Mouse (Mus musculus) liver, embryonic 12.5 days (tissue): ENCODE results near the gene Cyp46a1. TPM values are rescaled to one million over a fixed set of nuclear protein-coding genes. Genes with fewer than 3 reads are reported as not detected.

Experiments
- ATAC-seq: fragments of 200-750 bp; cut with Nextera tagmentation; 2 replicates; pipeline ENCODE4 v1.8.0; 2017; ENCODE audit warnings: moderate number of reproducible peaks, mild to moderate bottlenecking, moderate library complexity
- H3K27ac ChIP-seq: fragments of 300-500 bp; sonication (generic); 2 replicates; pipeline ENCODE4 v1.5.1; 2016; ENCODE audit warnings: mild to moderate bottlenecking
- H3K27me3 ChIP-seq: fragments of 300-500 bp; sonication (generic); replicated peaks from 2 replicates; pipeline ENCODE4 v1.6.1; 2016; ENCODE audit warnings: mild to moderate bottlenecking, moderate library complexity
- H3K36me3 ChIP-seq: fragments of 300-500 bp; sonication (generic); 2 replicates; pipeline ENCODE4 v1.6.1; 2016; ENCODE audit warnings: mild to moderate bottlenecking, moderate library complexity
- H3K4me1 ChIP-seq: fragments of 300-500 bp; sonication (generic); 2 replicates; pipeline ENCODE4 v1.6.1; 2016
- H3K4me2 ChIP-seq: fragments of 300-500 bp; sonication (generic); 2 replicates; pipeline ENCODE4 v1.6.1; 2016; ENCODE audit warnings: mild to moderate bottlenecking, moderate library complexity
- H3K4me3 ChIP-seq: fragments of 300-500 bp; sonication (generic); 2 replicates; pipeline ENCODE4 v1.5.1; 2016; ENCODE audit warnings: mild to moderate bottlenecking, moderate library complexity
- H3K9ac ChIP-seq: fragments of 300-500 bp; sonication (generic); 2 replicates; pipeline ENCODE4 v1.6.1; 2016; ENCODE audit warnings: mild to moderate bottlenecking, moderate library complexity
- H3K9me3 ChIP-seq: fragments of 300-500 bp; sonication (generic); replicated peaks from 2 replicates; pipeline ENCODE4 v1.6.1; 2016; ENCODE audit warnings: mild to moderate bottlenecking, moderate library complexity
- WGBS: fragments of 180-500 bp; shearing (Covaris S2); methylation state at CpG from one replicate; pipeline ENCODE4 v1.1.7; 2016; ENCODE audit not compliant: insufficient replicate concordance; 5-methylcytosine and 5-hydroxymethylcytosine counted together
- polyA plus RNA-seq: library from polyadenylated mRNA; unstranded; fragments of >200 nt; fragmentation: Nextera tagmentation; extraction: Ambion mirVana; gene quantifications from 2 replicates; pipeline ENCODE4 v1.2.1, GENCODE M21; 2016

Cyp46a1 gene
- polyA plus RNA-seq, 1 experiment from 2014 or later: 0.86 TPM

DNA sequence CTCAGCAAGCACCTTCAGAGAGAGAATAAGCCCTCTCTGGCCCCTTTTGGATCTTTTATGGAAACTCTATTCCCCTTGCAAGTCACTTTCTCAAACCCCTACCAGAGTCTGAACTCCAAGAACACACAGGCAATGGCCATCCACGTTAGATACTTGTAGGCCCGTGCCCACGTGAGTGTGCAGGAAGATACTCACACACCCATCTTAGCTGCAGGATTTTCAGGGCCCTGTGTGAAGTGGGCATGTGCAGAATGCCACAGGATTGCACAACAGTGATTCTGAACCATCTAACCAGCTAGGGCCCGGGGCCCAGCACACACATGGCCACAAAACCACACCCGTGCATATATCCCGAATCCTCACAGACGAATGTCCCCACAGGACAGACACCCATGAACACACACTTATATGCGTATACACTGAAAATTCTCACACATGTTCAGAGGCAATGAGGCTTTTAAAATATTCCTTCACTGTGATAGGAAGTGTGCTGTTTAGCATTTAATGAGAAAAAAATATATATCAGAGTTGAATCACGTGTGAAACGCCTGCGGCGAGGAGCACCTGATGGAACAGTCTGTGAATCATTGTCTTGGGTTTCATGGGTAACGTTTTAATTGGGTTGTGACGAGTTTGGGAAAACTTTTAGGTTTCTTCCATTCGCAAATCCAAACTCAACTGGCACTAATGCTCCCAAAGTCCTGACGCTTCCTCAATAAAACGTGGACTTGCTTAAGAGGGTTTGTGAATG lies 60.5 kb downstream of the Cyp46a1 start:
- H3K9ac ChIP-seq: no peak overlapping the region
- H3K27ac ChIP-seq: no peak overlapping the region
- no peak overlapping the region for H3K4me2 ChIP-seq
- no peaks in the 10 kb centered on the region for H3K4me1 ChIP-seq
- ATAC-seq: no peak
- 74% methylated on average over 17 of the region's 17 CpGs for WGBS
- H3K4me3 ChIP-seq: no peak overlapping the region
- H3K27me3 ChIP-seq: no peaks in the 10 kb centered on the region
- H3K36me3 ChIP-seq: no peaks in the 10 kb centered on the region
- H3K9me3 ChIP-seq: no peaks in the 10 kb centered on the region

DNA sequence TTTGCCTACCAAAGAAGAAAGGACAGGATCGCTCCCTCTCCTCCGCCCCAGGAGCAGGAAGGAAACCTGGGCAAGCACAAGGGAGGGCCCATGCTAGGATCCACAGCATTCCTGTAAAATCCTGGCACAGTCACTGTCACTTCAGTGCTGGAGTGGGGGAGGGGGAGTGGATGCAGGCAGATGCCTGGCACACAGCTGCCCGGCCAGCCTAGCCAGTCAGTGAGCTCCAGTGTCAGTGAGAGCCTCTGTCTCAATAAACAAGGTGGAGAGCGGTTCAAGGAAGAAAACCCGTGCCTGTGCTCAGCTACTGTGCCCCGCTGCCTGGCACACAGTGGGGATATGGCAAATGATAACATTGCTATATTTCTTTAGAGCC lies 61.1 kb downstream of the Cyp46a1 start:
- no peaks in the 10 kb centered on the region for H3K27me3 ChIP-seq
- no peaks in the 10 kb centered on the region for H3K4me1 ChIP-seq
- H3K36me3 ChIP-seq: no peaks in the 10 kb centered on the region
- WGBS: 64% methylated on average over 6 of the region's 6 CpGs
- no peak overlapping the region for H3K4me3 ChIP-seq
- no peak for ATAC-seq
- H3K27ac ChIP-seq: no peak overlapping the region
- H3K4me2 ChIP-seq: no peak overlapping the region
- H3K9ac ChIP-seq: no peak overlapping the region
- no peaks in the 10 kb centered on the region for H3K9me3 ChIP-seq

DNA sequence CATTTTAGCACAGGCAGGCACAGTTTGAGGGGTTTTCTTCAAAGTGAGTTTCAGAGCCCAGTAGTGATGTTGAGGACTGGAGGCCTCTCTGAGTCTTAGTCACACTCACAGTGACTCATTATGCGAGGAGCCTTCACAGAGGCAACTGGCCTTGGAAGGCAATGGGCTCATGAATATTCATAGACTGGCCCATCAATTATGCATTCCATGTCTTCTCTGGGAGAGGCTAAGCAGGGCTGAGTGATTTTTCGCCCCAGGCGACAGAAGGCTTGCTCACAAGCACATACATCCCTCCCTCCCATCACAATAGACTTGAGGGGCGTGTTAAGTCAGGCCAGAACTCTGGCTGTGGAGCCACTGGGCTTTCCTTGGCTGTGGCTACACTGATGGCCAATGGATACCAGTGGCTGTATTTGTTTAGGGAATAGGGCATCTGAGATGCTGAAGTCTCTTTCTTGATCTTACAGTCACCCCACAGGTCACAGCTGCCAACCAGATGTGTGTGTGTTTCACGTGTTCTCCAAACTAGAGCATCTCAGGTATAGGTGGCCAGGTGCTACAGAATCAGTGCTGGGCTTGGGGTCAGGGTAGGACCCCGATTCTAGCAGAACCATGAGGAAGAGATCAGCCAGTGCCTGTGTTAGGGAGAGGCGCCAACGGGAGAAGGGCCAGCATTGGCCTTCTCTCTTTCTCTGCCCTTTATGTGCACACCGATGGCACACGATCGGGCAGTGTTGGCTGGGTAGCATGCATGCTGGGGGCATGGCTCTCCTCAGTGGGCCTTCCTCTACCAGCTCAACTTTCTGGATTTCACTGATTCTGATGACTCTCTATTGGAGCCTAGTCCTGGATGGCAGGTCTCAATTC lies 62.1 kb downstream of the Cyp46a1 start:
- Histone ChIP-seq H3K4me2 (no peak overlapping the region), H3K4me3 (no peak overlapping the region), H3K27ac (no peak overlapping the region), H3K9me3 (no peaks in the 10 kb centered on the region), H3K9ac (no peak overlapping the region), H3K36me3 (no peaks in the 10 kb centered on the region), H3K27me3 (no peaks in the 10 kb centered on the region), H3K4me1 (no peaks in the 10 kb centered on the region)
- ATAC-seq: no peak
- 63% methylated on average over 11 of the region's 11 CpGs for WGBS

DNA sequence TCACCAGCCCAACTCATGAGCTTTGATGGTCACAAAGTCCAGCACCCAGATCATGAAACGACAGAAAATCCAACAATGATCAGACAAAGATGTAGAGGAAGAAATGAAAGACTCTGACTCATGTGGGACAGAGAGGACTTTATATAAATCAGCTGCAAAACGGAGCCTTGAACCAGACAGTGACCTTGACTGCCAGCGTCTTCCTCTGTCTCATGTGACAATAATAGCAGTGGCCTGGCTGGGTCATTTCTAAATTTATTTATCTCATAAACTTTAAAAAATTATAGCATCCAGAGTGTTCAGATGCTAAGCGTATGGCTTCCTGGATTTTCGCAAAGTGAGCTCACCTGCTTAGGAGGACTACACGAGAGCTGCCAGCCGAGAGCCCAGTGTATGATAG lies 64.5 kb downstream of the Cyp46a1 start:
- H3K4me2 ChIP-seq: no peak overlapping the region
- ATAC-seq: no peak
- no peak overlapping the region for H3K4me3 ChIP-seq
- WGBS: 60% methylated on average over 7 of the region's 7 CpGs
- no peaks in the 10 kb centered on the region for H3K9me3 ChIP-seq
- no peaks in the 10 kb centered on the region for H3K4me1 ChIP-seq
- no peak overlapping the region for H3K9ac ChIP-seq
- no peak overlapping the region for H3K27ac ChIP-seq
- no peaks in the 10 kb centered on the region for H3K36me3 ChIP-seq
- H3K27me3 ChIP-seq: no peaks in the 10 kb centered on the region

DNA sequence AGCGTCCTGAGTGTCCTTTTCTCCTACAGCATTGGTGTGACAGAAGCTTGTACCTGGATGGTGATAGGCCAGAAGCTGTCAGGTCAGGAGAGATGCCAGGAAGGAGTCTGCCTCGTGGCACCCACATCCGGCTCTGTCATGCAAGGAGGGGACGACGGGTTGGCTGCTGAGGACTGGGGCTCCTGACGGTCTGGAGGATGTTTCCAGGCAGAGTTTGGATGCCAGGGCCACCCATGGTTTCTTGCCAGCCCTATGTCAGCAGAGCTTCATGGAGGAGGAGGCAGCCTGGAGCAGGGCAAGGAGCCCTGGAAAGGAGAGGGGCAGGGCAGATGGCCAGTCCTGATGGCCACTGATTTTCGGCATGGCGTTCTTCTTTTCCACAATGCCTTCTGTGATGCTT lies 65.0 kb downstream of the Cyp46a1 start:
- H3K4me3 ChIP-seq: no peak overlapping the region
- no peak overlapping the region for H3K27ac ChIP-seq
- H3K9me3 ChIP-seq: no peaks in the 10 kb centered on the region
- no peak overlapping the region for H3K4me2 ChIP-seq
- ATAC-seq: no peak
- no peaks in the 10 kb centered on the region for H3K4me1 ChIP-seq
- H3K27me3 ChIP-seq: no peaks in the 10 kb centered on the region
- H3K36me3 ChIP-seq: no peaks in the 10 kb centered on the region
- 69% methylated on average over 8 of the region's 8 CpGs for WGBS
- H3K9ac ChIP-seq: no peak overlapping the region

DNA sequence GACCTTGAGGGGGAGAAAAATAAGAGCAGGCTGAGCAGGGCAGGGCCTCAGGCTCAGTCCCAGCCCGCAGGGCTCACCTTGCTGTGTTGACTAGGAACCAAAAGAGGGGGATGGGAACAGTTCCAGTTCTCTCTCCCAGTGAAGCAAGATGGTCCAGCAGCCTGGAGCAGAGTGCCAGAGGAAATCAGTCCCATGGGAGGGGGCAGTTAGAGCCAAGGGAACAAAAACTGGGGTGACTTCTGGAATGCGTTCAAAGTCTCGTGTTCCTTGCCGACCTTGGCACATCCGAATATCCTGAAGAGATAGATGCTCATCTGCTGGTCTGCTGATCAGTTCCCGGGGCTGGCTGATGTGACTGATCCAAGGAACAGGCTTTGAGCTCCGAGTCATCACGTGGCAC lies 66.8 kb downstream of the Cyp46a1 start:
- no peak for ATAC-seq

DNA sequence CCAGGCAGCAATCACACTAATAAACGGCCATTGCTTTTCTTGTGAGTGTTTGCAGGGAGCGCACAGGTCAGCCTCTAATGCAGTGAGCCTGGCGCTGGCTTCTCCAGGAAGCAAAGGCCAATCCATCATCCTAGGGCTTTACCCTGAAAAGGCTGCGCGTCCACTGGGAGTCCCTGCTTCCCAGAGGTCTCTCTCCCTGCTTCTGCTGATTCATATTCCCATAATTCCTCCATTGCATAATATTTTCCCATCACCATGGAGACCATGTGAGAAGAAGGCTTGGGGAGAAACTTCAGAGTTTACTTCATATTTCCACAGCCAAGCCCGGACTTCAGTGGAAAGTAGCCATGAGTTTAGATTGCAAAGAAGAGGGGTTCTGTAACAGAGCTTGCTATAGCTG lies 69.8 kb downstream of the Cyp46a1 start:
- 54% methylated on average over 6 of the region's 6 CpGs for WGBS
- Histone ChIP-seq H3K36me3 (no peaks in the 10 kb centered on the region), H3K27ac (no peak overlapping the region), H3K9ac (no peak overlapping the region), H3K4me2 (no peak overlapping the region), H3K4me1 (no peaks in the 10 kb centered on the region), H3K9me3 (no peaks in the 10 kb centered on the region), H3K4me3 (no peak overlapping the region), H3K27me3 (peaks cover 6% of the 10 kb centered on the region)
- no peak for ATAC-seq

More for the DNA sequence above, 66.8 kb downstream of the Cyp46a1 start:
- Histone ChIP-seq H3K9ac (no peak overlapping the region), H3K27ac (no peak overlapping the region), H3K4me2 (no peak overlapping the region), H3K9me3 (no peaks in the 10 kb centered on the region), H3K4me3 (no peak overlapping the region), H3K36me3 (no peaks in the 10 kb centered on the region), H3K27me3 (no peaks in the 10 kb centered on the region), H3K4me1 (no peaks in the 10 kb centered on the region)
- 53% methylated on average over 8 of the region's 8 CpGs for WGBS

DNA sequence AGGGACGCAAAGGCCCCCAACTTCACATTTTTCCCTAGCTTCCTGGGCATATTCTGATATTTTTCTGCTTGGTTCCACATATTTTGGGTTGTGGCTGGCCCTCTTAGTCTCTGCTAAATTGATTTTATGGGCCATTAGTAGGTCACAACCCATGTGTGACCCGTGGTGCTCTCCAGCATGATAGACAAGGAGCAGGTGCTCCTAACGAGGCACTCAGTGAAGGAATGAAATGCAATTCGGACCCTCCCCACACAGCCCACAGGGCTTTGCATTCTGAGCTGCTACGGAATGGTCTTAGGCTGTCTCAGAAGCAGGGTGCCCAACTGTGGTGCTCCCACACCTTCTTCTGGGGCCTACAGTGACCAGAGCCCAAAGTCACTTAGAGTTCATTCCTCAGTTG lies 74.9 kb downstream of the Cyp46a1 start:
- Histone ChIP-seq H3K9me3 (no peaks in the 10 kb centered on the region), H3K27ac (no peak overlapping the region), H3K36me3 (no peaks in the 10 kb centered on the region), H3K9ac (no peak overlapping the region), H3K4me1 (no peaks in the 10 kb centered on the region), H3K4me2 (no peak overlapping the region), H3K27me3 (peaks cover 23% of the 10 kb centered on the region), H3K4me3 (no peak overlapping the region)
- ATAC-seq: no peak
- 54% methylated on average over 5 of the region's 5 CpGs for WGBS

DNA sequence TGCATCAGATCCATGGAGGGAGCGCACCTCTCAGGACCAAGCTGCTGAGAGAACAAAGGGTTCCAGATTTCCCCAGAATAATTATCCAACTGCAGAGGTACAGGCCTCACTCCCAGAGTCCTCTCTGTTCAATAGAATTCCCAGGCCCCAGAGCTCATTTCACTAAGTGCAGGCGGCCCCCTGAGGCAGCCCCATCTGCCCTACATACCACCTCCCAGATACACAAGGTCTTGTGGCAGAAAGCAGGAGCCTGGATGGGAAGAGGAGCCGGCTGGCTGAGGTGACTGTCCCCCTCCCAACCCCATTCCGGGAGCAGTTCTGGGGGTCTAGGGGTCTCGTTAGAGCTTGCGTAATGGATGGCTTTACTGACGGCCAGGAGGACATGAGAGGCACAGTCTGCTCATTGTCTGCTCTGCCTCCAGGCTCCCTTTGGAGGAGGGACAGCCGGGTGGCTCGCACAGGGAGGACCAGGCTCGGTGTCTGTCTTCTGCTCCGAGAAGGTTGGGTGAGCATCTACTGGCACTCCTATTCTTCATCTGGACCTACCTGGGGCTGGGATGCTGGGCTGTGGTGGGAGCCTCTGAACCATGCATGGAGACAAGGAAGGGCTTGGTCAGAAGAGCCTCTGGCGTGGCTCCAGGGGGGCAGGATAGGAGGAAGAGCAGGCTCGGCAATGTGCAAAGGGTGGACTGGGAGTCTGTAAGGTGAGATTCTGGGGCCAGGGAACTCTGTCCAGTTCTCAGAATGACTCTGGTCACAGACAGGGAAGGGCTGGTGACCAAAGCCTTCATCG lies 76.4 kb downstream of the Cyp46a1 start:
- Histone ChIP-seq H3K4me2 (no peak overlapping the region), H3K9ac (no peak overlapping the region), H3K27me3 (peaks cover 23% of the 10 kb centered on the region), H3K9me3 (no peaks in the 10 kb centered on the region), H3K27ac (no peak overlapping the region), H3K36me3 (no peaks in the 10 kb centered on the region), H3K4me1 (no peaks in the 10 kb centered on the region), H3K4me3 (no peak overlapping the region)
- 58% methylated on average over 14 of the region's 14 CpGs for WGBS
- no peak for ATAC-seq

Other genes starting within 250 kb of the Cyp46a1 start
- 71.3 and 76.4 TPM in 2 replicates for gene Setd3, start 155.1 kb upstream of the Cyp46a1 start, polyA plus RNA-seq
- gene Ccnk, start 154.8 kb upstream of the Cyp46a1 start, polyA plus RNA-seq: 2.3 and 3.0 TPM in 2 replicates
- 3.3 and 3.4 TPM in 2 replicates for gene Ccdc85c, start 59.0 kb upstream of the Cyp46a1 start, polyA plus RNA-seq
- gene Hhipl1, start 28.1 kb upstream of the Cyp46a1 start, polyA plus RNA-seq: 0.07 and 0.17 TPM in 2 replicates
- gene Eml1, start 36.6 kb downstream of the Cyp46a1 start, polyA plus RNA-seq: 9.5 and 10.6 TPM in 2 replicates
- 12.9 and 14.7 TPM in 2 replicates for gene Evl, start 220.3 kb downstream of the Cyp46a1 start, polyA plus RNA-seq